Mouse (Mus musculus) small intestine, adult 2 months (tissue): Measurements from ENCODE around the gene Gper1. TPM values are rescaled to one million over a fixed set of nuclear protein-coding genes. Genes with fewer than 3 reads are reported as not detected.

ENCODE experiments used
- H3K27ac ChIP-seq: fragments of 200-500 bp; 2 replicates; pipeline ENCODE4 v1.5.1; 2012; ENCODE audit warnings: low read depth, low read length, control low read depth, inconsistent platforms; ENCODE audit not compliant: insufficient read depth
- H3K27me3 ChIP-seq: fragments of 200-500 bp; 2 replicates; pipeline ENCODE4 v1.6.1; 2012; ENCODE audit warnings: mild to moderate bottlenecking, moderate library complexity, low read length, inconsistent platforms; ENCODE audit not compliant: control insufficient read depth, insufficient read depth
- H3K36me3 ChIP-seq: fragments of 200-500 bp; 2 replicates; pipeline ENCODE4 v1.6.1; 2012; ENCODE audit warnings: mild to moderate bottlenecking, low read length, control low read depth, inconsistent platforms; ENCODE audit not compliant: control insufficient read depth, insufficient read depth
- H3K4me1 ChIP-seq: fragments of 200-500 bp; 2 replicates; pipeline ENCODE4 v1.6.1; 2012; ENCODE audit warnings: low read length, inconsistent platforms, mixed read lengths; ENCODE audit not compliant: control insufficient read depth, insufficient read depth, insufficient read length
- H3K4me3 ChIP-seq: fragments of 200-500 bp; 2 replicates; pipeline ENCODE4 v1.5.1; 2012; ENCODE audit warnings: low read depth, mild to moderate bottlenecking, control low read depth, inconsistent platforms, low read length, moderate library complexity
- CTCF ChIP-seq: fragments of 200-500 bp; IDR thresholded peaks from 2 replicates; pipeline ENCODE4 v1.5.1; 2012; ENCODE audit warnings: low read depth, mild to moderate bottlenecking, control low read depth, inconsistent platforms, low read length, moderate library complexity, mixed read lengths; ENCODE audit not compliant: insufficient replicate concordance, insufficient read length; ENCODE audit errors: extremely low read depth
- POLR2A ChIP-seq: fragments of 200-500 bp; IDR thresholded peaks from 2 replicates; pipeline ENCODE4 v1.6.1; 2012; ENCODE audit warnings: low read depth, mild to moderate bottlenecking, control low read depth, inconsistent platforms, low read length, moderate library complexity
- WGBS: fragments of 180-500 bp; shearing (Covaris S2); methylation state at CpG from one replicate; pipeline ENCODE4 v1.1.7; 2018; 5-methylcytosine and 5-hydroxymethylcytosine counted together
- polyA plus RNA-seq: library from polyadenylated mRNA; depleted of rRNA; stranded (reverse); fragments of >200 nt; gene quantifications from 2 replicates; pipeline ENCODE4 v1.2.3, GENCODE M21; 2012

The Gper1 gene
- polyA plus RNA-seq, 1 experiment: 1.8 TPM

DNA sequence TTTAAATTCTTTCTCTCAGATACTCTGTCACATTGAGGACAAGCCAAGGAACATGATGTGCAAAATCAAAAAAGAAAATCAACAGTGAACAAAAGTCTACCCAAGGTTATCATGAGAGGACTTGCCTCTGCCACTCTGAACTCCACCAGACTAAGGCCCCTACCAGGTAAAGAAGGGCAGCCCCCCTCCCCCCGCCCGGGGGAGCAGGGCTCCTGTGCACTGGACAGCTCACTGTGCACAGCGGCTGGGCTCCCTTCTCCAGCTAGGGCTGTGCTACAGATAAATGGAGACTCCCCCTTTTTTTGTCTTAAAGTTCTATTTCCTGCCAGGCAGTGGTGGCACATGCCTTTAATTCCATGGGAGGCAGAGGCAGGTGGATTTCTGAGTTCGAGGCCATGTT lies 14.8 kb downstream of the Gper1 start:
- Histone ChIP-seq H3K4me3 (no peak overlapping the region), H3K27me3 (no peaks in the 10 kb centered on the region), H3K36me3 (no peaks in the 10 kb centered on the region), H3K4me1 (no peaks in the 10 kb centered on the region), H3K27ac (no peak overlapping the region)
- WGBS: 89% methylated on average over 4 of the region's 4 CpGs
- TF ChIP-seq CTCF (no peak), POLR2A (no peak)

DNA sequence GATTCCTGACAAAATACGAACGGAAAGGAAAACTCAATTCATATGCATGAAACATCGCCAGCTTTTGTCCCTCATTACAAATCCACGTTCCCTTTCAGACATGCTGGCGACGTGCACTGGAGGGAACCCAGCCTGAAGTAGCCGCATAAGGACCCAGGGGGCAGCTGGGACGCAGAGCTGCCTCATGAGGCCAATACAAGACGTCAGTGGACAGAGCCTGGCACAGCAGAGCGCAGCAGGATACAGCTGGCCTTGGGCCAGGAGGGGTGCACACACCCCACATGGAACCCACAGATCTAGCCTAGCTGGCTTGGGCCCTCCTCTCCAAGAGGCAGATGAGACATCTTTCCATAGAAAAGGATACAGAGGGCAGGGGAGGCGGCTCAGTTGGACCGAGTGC lies 15.5 kb downstream of the Gper1 start:
- no peak for TF ChIP-seq POLR2A
- TF ChIP-seq CTCF: no peak
- 85% methylated on average over 12 of the region's 12 CpGs for WGBS
- H3K4me1 ChIP-seq: no peaks in the 10 kb centered on the region
- H3K4me3 ChIP-seq: no peak overlapping the region
- no peaks in the 10 kb centered on the region for H3K27me3 ChIP-seq
- no peak overlapping the region for H3K27ac ChIP-seq
- no peaks in the 10 kb centered on the region for H3K36me3 ChIP-seq

DNA sequence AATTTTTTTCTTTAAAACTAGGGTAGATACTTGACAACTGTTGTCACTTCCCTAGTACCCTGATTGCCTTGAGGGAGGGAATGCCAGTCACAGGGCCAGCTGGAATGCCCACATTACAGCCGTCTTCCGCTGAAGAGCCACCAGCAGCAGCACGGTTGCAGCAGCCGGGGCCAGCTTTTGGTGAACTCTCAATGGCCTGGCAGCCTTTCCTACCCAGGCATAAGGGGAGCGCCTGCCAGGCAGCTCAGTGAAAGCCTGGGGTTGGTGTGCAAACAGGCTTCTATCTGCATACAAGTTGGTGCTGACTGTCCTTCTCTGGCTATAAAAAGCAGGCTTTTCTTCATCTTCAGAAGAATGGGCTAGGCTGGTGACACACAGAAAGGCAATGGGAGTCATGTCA lies 17.5 kb downstream of the Gper1 start:
- Histone ChIP-seq H3K36me3 (no peaks in the 10 kb centered on the region), H3K27me3 (no peaks in the 10 kb centered on the region), H3K27ac (no peak overlapping the region), H3K4me3 (no peak overlapping the region), H3K4me1 (no peaks in the 10 kb centered on the region)
- TF ChIP-seq POLR2A (no peak), CTCF (no peak)
- WGBS: 79% methylated on average over 5 of the region's 5 CpGs

DNA sequence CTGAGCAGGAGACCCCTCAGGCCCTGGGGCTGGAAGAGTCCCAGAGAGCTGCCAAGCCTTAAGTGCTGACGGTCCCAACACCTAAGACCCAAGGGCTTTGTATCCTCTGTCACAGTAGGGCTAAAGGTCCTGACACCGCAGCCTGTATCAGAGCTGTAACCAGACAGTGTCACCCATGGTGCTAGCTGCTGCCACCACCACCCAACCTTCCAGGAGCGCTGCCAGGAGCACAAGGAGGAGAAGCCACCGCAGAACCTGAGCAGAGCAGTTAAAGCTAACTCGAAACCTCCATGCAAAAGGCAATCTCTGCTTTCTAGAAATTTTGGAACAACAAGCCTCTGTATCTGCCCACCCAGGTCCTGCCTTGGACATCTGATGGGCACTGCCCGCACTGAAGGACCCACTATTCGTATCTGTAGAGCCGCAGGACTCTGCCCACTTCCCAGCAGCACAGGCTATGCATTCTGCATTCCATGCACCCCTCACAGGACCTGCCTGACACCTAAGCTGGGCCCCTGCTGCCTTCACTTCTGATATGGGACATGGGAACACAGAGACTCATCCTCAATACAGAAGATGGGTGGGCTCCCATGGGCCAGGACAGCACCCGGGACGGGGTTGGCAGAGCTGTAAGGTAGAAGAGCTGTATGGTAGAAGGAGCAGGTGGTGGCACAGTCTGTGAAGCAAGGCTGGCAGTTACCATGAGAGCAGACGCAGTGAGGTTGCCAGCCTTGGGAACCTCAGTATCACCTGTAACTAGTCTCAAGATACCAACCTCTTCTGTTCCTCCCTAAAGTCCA lies 18.2 kb downstream of the Gper1 start:
- Histone ChIP-seq H3K4me3 (no peak overlapping the region), H3K36me3 (no peaks in the 10 kb centered on the region), H3K4me1 (no peaks in the 10 kb centered on the region), H3K27me3 (no peaks in the 10 kb centered on the region), H3K27ac (no peak overlapping the region)
- TF ChIP-seq POLR2A: no peak
- no peak for TF ChIP-seq CTCF
- 92% methylated on average over 11 of the region's 11 CpGs for WGBS

DNA sequence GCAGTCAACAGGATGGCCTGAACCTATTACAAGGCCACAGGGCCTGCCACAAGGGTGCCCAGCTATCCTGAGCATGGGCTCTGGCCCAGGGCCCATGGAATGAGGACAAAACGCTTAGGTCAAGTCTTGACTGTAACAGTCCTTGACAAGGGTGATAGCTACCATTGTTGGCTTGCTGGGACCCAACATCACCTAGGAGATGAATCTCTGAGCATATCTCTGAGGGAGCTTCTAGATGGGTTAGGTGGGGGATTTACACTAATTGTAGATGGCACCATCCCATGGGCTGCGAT lies 18.7 kb downstream of the Gper1 start:
- H3K27me3 ChIP-seq: no peaks in the 10 kb centered on the region
- 85% methylated on average over 2 of the region's 2 CpGs for WGBS
- H3K27ac ChIP-seq: no peak overlapping the region
- H3K36me3 ChIP-seq: no peaks in the 10 kb centered on the region
- TF ChIP-seq POLR2A: no peak
- no peak for TF ChIP-seq CTCF
- H3K4me1 ChIP-seq: no peaks in the 10 kb centered on the region
- H3K4me3 ChIP-seq: no peak overlapping the region

DNA sequence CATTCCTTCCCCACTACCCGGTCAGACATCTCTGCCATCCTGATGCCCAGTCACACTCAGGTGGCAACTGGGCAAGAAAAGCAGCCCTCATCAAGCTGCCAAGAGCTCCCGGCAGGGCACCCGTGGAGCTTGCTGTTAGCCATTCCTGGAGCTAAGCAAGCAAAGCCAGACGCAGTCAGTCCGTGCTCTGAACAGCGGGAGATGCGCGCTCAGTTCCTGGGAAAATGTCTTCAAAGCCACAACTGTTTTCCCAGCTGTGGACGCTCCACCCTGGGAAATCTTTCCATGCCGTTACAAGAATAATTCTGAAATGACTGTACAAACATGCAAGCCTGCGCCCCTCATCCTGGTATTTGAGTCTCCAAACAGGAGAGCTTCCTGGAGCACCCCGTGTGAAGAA lies 19.5 kb downstream of the Gper1 start:
- Histone ChIP-seq H3K27me3 (no peaks in the 10 kb centered on the region), H3K27ac (no peak overlapping the region), H3K36me3 (no peaks in the 10 kb centered on the region), H3K4me3 (no peak overlapping the region), H3K4me1 (no peaks in the 10 kb centered on the region)
- WGBS: 67% methylated on average over 12 of the region's 12 CpGs
- no peak for TF ChIP-seq CTCF
- no peak for TF ChIP-seq POLR2A

DNA sequence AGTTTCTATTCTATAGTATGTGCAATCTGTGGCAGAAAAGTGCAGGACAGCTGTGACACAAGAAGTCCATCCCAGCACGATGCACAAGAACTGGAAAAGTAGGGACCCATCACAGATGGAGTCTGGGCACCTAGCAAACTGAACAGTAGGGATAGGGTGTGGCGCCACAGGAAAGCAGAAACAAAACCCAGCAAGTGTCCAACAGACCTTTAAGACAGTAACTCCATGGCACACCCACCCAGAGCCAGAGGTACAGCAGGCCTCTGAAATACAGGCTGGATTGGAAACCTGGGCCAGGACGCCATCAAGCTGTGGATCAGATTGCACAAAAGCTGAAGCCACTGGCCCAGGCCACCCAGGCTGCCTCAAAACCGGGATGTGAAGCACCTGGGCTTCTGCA lies 20.0 kb downstream of the Gper1 start:
- no peaks in the 10 kb centered on the region for H3K27me3 ChIP-seq
- H3K36me3 ChIP-seq: no peaks in the 10 kb centered on the region
- 59% methylated on average over 4 of the region's 4 CpGs for WGBS
- no peak overlapping the region for H3K4me3 ChIP-seq
- no peak for TF ChIP-seq CTCF
- no peak for TF ChIP-seq POLR2A
- no peak overlapping the region for H3K27ac ChIP-seq
- H3K4me1 ChIP-seq: no peaks in the 10 kb centered on the region
